Mouse (Mus musculus) thymus, postnatal 10 days (tissue): ENCODE results near the gene Map3k13.
"Not testable (repeated sequence)": the region's sequence is repeated elsewhere in the genome, so short reads cannot be mapped to it uniquely, and the experiment has no call there.

ENCODE experiments used
- DNase-seq, 2 experiments: peaks; one replicate each; pipeline ENCODE4 v3.0.0; 2021; ENCODE audit warnings: low spot score in 2 of 2

Map3k13 gene

GRCm38 (mm10) chr16:21906902-21907301 is 112.8 kb downstream of the Map3k13 start:
- DNase-seq = no peak

- DNase-seq = not testable (repeated sequence)
These were observed 114.8 kb downstream of the Map3k13 start for GRCm38 (mm10) chr16:21908906-21909305.

GRCm38 (mm10) chr16:21913347-21913746 is 119.2 kb downstream of the Map3k13 start:
- no peak for DNase-seq

- DNase-seq = no peak
These were observed 122.5 kb downstream of the Map3k13 start for GRCm38 (mm10) chr16:21916681-21917080.

GRCm38 (mm10) chr16:21928471-21928870 is 134.3 kb downstream of the Map3k13 start:
- no peak for DNase-seq

- peak; percentile 80 to 92 for DNase-seq
These were observed 152.9 kb downstream of the Map3k13 start, which contains the start of gene Tmem41a for GRCm38 (mm10) chr16:21946761-21947715. Gene Tmem41a (minus strand): TSS chr16:21947552.

GRCm38 (mm10) chr16:21955591-21955990 is 161.4 kb downstream of the Map3k13 start:
- DNase-seq = no peak

- DNase-seq = no peak
These were observed 171.4 kb downstream of the Map3k13 start for GRCm38 (mm10) chr16:21965576-21965975.

GRCm38 (mm10) chr16:21969874-21970273 is 175.7 kb downstream of the Map3k13 start:
- no peak for DNase-seq

- DNase-seq = no peak
These were observed 176.4 kb downstream of the Map3k13 start for GRCm38 (mm10) chr16:21970536-21970935.

GRCm38 (mm10) chr16:21971446-21971845 is 177.3 kb downstream of the Map3k13 start:
- no peak for DNase-seq

GRCm38 (mm10) chr16:21976203-21976602 is 182.1 kb downstream of the Map3k13 start:
- DNase-seq = no peak

GRCm38 (mm10) chr16:21977347-21977746 is 183.2 kb downstream of the Map3k13 start:
- no peak for DNase-seq
